Mouse (Mus musculus) C2C12 (cell line): ENCODE measurements around the gene Dhx58. TPM values are rescaled to one million over a fixed set of nuclear protein-coding genes. Genes with fewer than 3 reads are reported as not detected.
"Not testable (repeated sequence)": the region's sequence is repeated elsewhere in the genome, so short reads cannot be mapped to it uniquely, and the experiment has no call there.

Experiments used
- H3K27me3 ChIP-seq: one replicate; pipeline ENCODE4 v1.6.1; 2011; ENCODE audit not compliant: control insufficient read depth, insufficient read depth, insufficient read length
- H3K36me3 ChIP-seq: one replicate; pipeline ENCODE4 v1.6.1; 2011; ENCODE audit not compliant: control insufficient read depth, insufficient read depth
- H3K4me3 ChIP-seq: one replicate; pipeline ENCODE4 v1.5.1; 2011; ENCODE audit warnings: mild to moderate bottlenecking, control low read depth; ENCODE audit not compliant: poor library complexity, insufficient read depth, severe bottlenecking
- H3K79me2 ChIP-seq: one replicate; pipeline ENCODE4 v1.6.1; 2011; ENCODE audit not compliant: control insufficient read depth, insufficient read depth
- H3K79me3 ChIP-seq: one replicate; pipeline ENCODE4 v1.6.1; 2011; ENCODE audit warnings: low read depth, control low read depth
- H3ac ChIP-seq: one replicate; pipeline ENCODE3; 2011; ENCODE audit warnings: low read depth; ENCODE audit not compliant: control insufficient read depth, insufficient read length
- CEBPB ChIP-seq: IDR thresholded peaks from one replicate; pipeline ENCODE4 v1.6.1; 2011; ENCODE audit warnings: low read depth, mild to moderate bottlenecking, control low read depth, moderate library complexity
- CTCF ChIP-seq: IDR thresholded peaks from one replicate; pipeline ENCODE4 v1.5.1; 2011; ENCODE audit not compliant: control insufficient read depth, insufficient read depth, insufficient read length
- FOSL1 ChIP-seq: IDR thresholded peaks from one replicate; pipeline ENCODE4 v1.8.0; 2011; ENCODE audit warnings: mild to moderate bottlenecking, low read length; ENCODE audit not compliant: poor library complexity, insufficient read depth, severe bottlenecking
- MAX ChIP-seq: IDR thresholded peaks from one replicate; pipeline ENCODE4 v1.6.1; 2011; ENCODE audit warnings: mild to moderate bottlenecking, control low read depth
- MYOD1 ChIP-seq: IDR thresholded peaks from one replicate; pipeline ENCODE4 v1.6.1; 2011; ENCODE audit warnings: low read depth; ENCODE audit not compliant: control insufficient read depth, insufficient read length
- MYOG ChIP-seq: IDR thresholded peaks from one replicate; pipeline ENCODE4 v1.6.1; 2011; ENCODE audit not compliant: control insufficient read depth, insufficient read length; ENCODE audit errors: extremely low read depth
- USF1 ChIP-seq: IDR thresholded peaks from one replicate; pipeline ENCODE4 v1.6.1; 2011; ENCODE audit warnings: low read depth, mild to moderate bottlenecking, control low read depth, moderate library complexity
- polyA plus RNA-seq: library from polyadenylated mRNA; unstranded; fragments of >200 nt; fragmentation: generic; extraction: Trizol; gene quantifications from one replicate; pipeline ENCODE4 v1.2.1, GENCODE M21; 2012; ENCODE audit warnings: missing spikeins

The Dhx58 gene
- polyA plus RNA-seq, 1 experiment = 0.64 TPM

- Histone ChIP-seq H3K79me2 (no peaks in the 10 kb centered on the region), H3K27me3 (peaks cover 39% of the 10 kb centered on the region), H3K36me3 (no peaks in the 10 kb centered on the region), H3ac (no peak overlapping the region), H3K79me3 (no peaks in the 10 kb centered on the region), H3K4me3 (no peak overlapping the region)
- TF ChIP-seq USF1 (no peak), MAX (no peak), FOSL1 (no peak), CTCF (no peak), CEBPB (no peak), MYOG (no peak), MYOD1 (no peak)
These were observed 33.0 kb downstream of the Dhx58 start for GRCm38 (mm10) chr11:100671049-100671448.

- Histone ChIP-seq H3K36me3 (no peaks in the 10 kb centered on the region), H3K79me2 (no peaks in the 10 kb centered on the region), H3K79me3 (no peaks in the 10 kb centered on the region), H3ac (no peak overlapping the region), H3K27me3 (peaks cover 21% of the 10 kb centered on the region), H3K4me3 (no peak overlapping the region)
- TF ChIP-seq CTCF = no peak
- TF ChIP-seq FOSL1 = no peak
- no peak for TF ChIP-seq CEBPB
- no peak for TF ChIP-seq MYOG
- no peak for TF ChIP-seq MYOD1
- TF ChIP-seq MAX = no peak
- TF ChIP-seq USF1 = no peak
These were observed 44.3 kb downstream of the Dhx58 start for GRCm38 (mm10) chr11:100659806-100660205.

GRCm38 (mm10) chr11:100656458-100656857, 47.6 kb downstream of the Dhx58 start:
- TF ChIP-seq MYOD1 (no peak), CTCF (no peak), CEBPB (no peak), MYOG (no peak), MAX (no peak), USF1 (no peak), FOSL1 (no peak)
- H3ac ChIP-seq = no peak overlapping the region
- no peaks in the 10 kb centered on the region for H3K36me3 ChIP-seq
- H3K4me3 ChIP-seq = no peak overlapping the region
- no peaks in the 10 kb centered on the region for H3K79me3 ChIP-seq
- H3K79me2 ChIP-seq = no peaks in the 10 kb centered on the region
- H3K27me3 ChIP-seq = peaks cover 21% of the 10 kb centered on the region

- not testable (repeated sequence) for H3K36me3 ChIP-seq, H3ac ChIP-seq, H3K79me2 ChIP-seq, H3K4me3 ChIP-seq, H3K79me3 ChIP-seq
- H3K27me3 ChIP-seq = peaks cover 15% of the 10 kb centered on the region
These were observed 48.5 kb downstream of the Dhx58 start for GRCm38 (mm10) chr11:100655589-100655988.

GRCm38 (mm10) chr11:100651748-100652147, 52.3 kb downstream of the Dhx58 start:
- Histone ChIP-seq H3ac (no peak overlapping the region), H3K4me3 (no peak overlapping the region), H3K79me2 (no peaks in the 10 kb centered on the region), H3K79me3 (no peaks in the 10 kb centered on the region), H3K36me3 (no peaks in the 10 kb centered on the region), H3K27me3 (peaks cover 20% of the 10 kb centered on the region)
- TF ChIP-seq FOSL1 = peak; percentile 70
- TF ChIP-seq CTCF = no peak
- no peak for TF ChIP-seq MYOG
- TF ChIP-seq CEBPB = no peak
- no peak for TF ChIP-seq USF1

- no peaks in the 10 kb centered on the region for H3K79me3 ChIP-seq
- H3K4me3 ChIP-seq = no peak overlapping the region
- peaks cover 20% of the 10 kb centered on the region for H3K27me3 ChIP-seq
- no peak for TF ChIP-seq MYOD1
- TF ChIP-seq USF1 = no peak
- no peak for TF ChIP-seq FOSL1
- no peak for TF ChIP-seq CEBPB
- no peak for TF ChIP-seq CTCF
- TF ChIP-seq MAX = no peak
- TF ChIP-seq MYOG = no peak
- no peaks in the 10 kb centered on the region for H3K79me2 ChIP-seq
- H3K36me3 ChIP-seq = no peaks in the 10 kb centered on the region
- H3ac ChIP-seq = no peak overlapping the region
These were observed 52.9 kb downstream of the Dhx58 start for GRCm38 (mm10) chr11:100651205-100651604.
